Mouse (Mus musculus) megakaryocyte-erythroid progenitor cell, adult 5-6 weeks (primary cell): ENCODE results near the gene 4930412O13Rik. TPM values are rescaled to one million over a fixed set of nuclear protein-coding genes. Genes with fewer than 3 reads are reported as not detected.

Source experiments
- ATAC-seq: replicated peaks from 2 replicates; pipeline ENCODE4 v1.8.0; 2016; ENCODE audit warnings: mild to moderate bottlenecking, inconsistent platforms; ENCODE audit not compliant: severe bottlenecking, poor library complexity, low FRiP score, low TSS enrichment
- total RNA-seq, 2 experiments: library from RNA; stranded (forward) in 1 of 2; stranded (reverse) in 1 of 2; fragments of 200-1000, 215-1000 nt in 1 of 2; fragments of >200 nt in 1 of 2; fragmentation: Nextera tagmentation in 1 of 2; gene quantifications; 2 replicates each; pipeline ENCODE4 v1.2.3; 2014 to 2017

The 4930412O13Rik gene
- total RNA-seq, 2 experiments from 2014 or later, result not detected

DNA sequence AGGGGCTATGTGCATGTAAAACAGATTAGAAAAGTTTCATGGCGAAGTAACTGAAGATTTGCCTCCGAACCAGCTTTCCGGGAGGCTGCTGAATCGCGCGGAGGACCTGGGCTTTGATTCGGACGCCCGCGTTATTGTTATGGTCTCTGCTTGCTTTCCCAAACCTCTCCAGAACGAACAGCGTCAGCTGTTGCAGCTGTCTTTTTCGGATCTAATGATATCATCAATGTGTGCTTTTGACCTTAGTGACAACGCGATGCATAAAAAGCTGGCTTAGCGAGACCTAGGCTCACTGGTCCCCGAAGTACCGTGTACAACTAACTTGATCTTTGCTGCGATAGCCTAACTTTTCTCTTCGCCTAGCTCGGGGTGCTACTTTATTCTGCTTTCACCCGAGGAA lies 2.0 kb upstream of the 4930412O13Rik start:
- peak; percentile 36 for ATAC-seq

DNA sequence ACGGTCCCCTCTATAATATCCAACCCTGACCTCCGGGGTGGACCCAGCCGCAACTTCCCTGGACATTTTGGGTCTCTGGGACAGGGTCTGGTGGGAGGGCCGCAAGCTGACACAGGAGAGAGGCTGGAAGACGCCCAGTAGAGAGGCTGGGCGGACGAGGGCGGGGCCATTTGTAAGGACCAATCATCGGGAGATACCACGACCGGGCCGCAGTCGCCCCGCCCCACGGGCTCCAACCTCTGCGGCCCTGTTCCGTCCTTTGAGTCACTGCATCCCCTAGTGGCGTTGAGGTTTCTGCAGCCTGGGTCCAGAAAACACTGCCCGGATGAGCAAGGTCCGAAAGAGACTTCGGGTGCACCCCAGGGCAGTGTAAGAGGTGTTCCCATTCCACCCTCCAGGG lies 1.6 kb upstream of the 4930412O13Rik start:
- peak; percentile 91 for ATAC-seq

DNA sequence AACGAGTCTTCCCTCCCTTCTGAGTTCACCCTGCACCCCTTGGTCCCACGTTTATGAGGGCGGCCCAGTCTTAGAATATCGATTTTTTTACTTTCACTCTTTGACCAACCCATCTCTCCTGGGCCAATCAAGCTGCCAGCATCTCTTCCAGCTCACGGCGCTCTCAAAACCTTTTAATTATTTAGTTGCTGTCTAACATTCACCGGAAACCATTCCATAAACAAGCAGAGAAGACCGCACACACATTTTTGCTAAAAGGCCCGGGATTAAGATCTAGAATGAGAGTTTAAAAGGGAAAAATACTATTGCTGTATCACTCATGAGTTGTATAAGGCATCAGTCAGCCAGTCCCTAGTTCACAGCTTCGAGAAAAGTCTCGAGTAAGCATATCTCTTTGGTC lies 781 bp upstream of the 4930412O13Rik start:
- ATAC-seq, result no peak

DNA sequence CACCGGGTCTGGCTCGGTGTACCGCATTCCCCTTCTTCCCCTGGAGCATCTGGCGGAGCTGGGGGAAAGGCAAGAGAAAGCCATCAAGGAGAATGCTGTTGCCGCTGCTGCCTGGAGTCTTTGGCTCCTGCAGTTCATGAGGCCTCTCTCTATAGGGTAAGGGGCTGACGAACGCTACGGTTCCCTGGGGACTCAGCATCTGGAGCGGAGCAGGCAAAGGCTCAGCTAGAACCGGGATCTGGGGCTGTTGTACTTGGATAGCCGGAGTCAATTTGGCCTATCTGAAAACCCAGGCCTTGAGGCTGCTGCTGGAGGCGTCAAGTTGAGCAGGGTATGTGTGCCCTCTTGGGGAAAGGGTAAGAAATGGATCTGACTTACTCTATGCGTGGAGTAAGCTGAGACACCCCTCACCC lies 565 bp downstream of the 4930412O13Rik start:
- ATAC-seq, result no peak

DNA sequence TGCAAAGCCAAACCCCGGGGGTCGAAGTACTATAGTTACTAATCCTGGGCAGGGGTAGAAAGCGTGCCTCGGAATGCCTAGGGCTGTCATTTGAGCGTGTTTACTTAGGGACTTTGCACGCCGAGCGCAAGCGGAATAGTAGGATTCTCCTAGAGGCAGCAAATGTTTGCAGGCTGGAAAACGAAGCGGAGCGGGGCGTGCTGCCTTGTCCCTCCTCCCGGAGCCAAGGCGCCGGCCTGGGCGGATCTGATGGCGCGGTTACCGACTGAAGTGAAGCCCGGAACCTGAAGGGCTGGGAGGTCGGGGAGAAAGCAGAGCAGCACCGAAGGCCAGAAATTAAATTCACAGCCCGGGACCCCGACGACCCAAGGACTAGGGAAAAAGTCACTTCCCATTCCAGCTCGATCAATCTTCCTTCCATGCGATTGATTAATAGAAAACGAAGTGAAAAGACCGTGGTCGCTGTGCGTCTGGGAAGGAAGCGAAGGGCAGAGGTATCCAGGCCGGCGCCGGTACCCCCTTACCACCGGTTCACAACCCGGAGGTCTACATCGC lies 1.4 kb downstream of the 4930412O13Rik start:
- ATAC-seq, result no peak

DNA sequence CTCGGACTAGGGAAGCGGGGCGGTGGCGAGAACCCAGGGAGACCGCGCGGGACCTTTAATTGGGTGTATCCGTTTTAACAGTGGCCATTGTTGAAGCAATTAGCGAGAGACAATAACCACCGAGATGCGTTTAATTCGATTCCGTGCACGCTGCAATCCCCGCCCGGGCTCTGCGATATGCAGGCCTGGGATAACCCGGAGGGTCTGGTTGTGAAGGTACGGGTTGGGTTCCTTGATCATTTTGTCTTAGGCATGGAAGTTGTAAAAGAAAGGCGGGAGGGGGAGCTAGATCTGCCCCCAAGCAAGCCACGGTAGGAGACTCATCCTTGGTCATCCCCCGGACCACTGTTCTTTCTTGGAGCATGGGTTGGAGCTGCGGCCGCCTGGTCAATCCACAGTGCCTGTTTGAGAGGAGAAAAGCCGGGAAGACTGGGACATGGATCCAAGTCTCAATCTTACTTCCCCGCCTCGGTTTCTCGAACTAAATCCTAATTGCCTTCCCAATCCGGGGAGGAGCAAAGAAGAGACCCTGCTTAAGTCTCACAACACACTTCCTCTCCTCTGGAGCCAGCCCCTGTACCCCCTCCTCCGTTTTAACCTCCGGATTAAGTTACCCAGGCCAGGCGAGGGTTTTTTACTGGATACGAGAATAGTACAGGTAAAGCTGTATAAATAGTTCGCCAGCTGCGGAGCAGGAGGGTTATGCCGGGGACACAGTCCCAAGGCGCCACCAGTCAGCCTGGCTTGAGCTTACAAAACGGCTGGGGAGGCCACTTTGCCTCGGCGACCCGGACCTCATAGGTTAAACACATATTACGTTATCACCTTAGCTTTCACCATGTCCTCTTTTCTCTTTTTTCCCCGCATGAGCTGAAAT lies 2.1 kb downstream of the 4930412O13Rik start:
- no peak for ATAC-seq

DNA sequence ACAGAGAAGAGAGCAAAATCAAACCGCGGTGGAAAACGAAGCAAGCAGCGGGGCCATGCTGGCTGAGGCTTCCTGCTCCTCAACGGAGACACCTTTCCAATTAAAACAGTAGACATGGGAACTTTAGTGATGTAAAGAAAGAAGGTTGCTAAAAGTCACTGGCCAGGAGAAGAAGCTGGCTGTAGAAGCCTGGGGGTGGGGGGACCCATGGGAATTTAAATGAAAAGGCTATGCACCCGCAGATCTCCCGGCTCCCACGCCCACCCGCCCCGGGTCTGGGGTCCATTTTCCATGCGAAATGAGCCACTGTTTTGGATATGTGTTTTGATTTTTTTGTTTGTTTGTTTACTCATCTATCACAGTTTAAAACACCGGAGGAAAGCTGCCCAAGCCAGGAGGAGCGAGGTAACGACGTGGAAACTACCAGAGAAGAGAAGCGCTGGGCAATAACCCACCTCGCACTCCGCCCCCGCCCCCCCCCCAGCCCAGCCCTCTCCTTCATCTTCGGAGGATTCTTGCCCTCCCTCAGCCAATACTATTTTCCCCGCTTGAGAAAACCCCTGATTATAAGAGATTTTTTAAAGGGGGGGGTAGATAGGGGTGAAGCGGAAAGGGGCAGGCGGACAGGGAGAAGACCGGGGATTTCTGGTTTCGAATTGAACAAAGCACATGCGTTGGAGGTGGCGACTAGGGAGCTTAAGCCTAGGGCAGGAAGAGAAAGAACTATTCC lies 2.9 kb downstream of the 4930412O13Rik start:
- ATAC-seq, result no peak

DNA sequence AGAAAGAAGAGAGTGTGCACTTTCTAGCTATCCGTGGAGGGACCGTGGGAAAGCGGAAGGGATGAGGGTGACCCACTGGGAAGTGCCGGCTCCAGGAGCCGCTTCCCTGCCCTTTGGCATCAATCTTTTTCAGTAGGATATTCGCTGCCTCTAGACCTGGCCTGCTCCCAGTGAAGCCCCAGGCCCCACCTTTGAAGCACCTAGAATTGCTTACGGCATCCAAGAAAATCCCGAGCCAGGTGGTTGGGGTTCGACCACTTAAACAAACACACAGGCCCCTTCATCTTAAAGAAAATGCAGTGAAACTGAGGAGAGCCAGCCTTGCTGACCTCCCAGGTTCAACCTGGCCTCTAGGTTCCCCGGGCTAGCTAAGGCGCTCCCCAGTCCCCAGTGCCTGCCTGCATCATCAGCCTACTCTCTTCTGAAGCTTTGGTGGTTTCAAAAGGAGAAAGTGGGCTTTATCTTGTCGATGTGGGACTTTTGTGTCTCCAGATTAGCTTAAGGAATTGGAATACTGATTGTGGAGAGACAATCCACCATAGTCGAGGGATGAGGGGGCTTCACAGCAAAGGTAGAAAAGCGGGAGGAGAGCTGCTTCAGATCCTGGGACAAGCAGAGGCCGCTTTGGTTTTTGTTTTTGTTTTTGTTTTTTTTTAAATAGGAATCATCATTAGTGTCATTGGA lies 3.6 kb downstream of the 4930412O13Rik start:
- ATAC-seq, result no peak

DNA sequence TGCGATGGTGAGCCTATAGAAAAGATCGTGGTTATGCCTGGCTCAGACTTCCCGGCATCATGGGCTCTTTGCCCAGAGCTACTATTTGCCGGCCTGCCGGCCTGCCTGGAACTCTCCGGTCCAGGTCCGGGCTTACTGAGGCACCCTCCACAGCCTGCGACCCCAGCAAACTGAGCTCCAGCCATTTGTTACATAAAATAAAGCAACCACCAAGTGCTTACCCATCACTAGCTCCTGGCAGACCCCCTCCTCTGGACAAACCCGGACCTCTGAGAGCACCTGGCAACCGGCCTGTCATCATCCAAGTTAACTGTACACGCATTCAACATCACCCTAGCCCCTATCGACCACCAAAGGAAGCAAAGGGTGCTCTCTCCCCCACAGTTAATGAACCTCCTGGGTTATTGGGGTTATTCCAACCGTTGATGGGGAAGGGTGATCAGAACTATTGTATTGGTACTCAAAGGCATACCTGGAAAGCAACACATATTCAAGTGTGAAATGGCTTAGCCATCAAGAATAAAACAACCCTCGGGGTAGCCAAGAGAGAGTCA lies 4.2 kb downstream of the 4930412O13Rik start:
- no peak for ATAC-seq

DNA sequence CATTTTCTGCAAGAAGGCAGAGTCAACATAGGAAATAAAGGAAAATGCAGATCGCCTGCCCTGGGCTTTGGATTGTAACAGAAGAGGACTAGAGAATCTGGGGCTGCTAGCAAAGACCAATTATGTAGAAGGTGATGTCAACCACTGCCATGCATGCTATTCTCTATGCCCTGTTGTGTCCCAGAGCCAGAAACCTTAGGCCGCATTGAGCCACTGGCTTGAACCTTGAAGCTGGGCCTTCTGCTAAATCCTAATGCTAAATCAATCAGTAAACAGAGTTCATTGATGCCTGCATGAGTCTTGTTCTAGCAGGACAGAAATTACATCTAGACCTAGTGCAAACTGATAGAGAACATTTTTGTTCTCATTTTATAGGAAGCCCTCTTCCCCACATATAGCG lies 5.0 kb downstream of the 4930412O13Rik start:
- ATAC-seq, result no peak

DNA sequence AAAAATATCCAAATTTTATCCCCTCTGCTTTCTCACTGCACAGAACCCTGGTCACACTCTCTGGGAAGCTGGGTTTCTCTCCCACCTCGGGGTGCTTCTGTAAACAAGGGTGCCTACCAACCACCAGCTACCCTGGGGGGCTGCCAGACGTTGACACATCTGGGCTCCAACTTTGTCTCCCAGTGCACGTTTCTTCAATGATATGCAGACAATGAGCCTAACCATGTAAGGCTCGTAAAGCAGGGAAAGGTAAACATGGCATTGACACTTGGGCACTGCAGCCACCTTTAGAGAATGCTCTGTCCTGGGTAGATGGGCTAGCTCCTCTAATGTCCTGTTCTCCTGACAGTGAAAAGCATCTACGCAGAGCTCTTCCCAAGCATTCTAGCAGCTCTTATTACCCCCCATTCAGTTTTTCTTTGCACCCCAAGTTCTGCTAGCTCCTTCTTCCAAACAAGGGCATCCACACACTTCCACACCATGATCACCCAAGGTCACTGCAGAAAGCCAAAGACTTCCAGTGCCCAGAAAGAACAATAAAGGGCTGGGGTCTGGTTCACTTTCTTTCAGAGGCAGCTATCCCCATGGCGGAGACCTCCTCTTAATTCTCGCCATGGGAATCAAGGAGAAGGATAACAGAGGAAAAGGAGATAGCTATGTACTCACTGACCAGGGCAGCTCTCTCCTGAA lies 6.0 kb downstream of the 4930412O13Rik start:
- no peak for ATAC-seq

DNA sequence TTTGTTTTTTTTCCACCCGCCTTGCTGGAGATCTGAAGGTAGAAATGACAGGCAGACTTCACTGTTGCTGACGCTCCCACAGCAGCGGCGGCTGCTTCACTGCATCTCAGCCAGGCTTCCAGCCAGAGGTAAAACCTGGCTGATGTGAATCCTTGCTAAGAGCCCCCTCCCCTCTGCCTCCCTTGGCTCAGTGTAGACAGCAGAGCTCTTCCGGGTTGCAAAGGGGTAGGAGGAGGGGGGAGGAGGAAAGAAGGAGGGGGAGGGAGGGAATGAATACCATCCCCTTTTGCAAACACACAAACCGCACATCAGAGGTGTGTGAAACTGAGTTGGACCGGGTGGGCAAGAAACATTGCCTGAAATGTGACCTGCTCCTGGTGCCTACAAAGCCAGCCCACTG lies 6.6 kb downstream of the 4930412O13Rik start:
- ATAC-seq, result no peak

DNA sequence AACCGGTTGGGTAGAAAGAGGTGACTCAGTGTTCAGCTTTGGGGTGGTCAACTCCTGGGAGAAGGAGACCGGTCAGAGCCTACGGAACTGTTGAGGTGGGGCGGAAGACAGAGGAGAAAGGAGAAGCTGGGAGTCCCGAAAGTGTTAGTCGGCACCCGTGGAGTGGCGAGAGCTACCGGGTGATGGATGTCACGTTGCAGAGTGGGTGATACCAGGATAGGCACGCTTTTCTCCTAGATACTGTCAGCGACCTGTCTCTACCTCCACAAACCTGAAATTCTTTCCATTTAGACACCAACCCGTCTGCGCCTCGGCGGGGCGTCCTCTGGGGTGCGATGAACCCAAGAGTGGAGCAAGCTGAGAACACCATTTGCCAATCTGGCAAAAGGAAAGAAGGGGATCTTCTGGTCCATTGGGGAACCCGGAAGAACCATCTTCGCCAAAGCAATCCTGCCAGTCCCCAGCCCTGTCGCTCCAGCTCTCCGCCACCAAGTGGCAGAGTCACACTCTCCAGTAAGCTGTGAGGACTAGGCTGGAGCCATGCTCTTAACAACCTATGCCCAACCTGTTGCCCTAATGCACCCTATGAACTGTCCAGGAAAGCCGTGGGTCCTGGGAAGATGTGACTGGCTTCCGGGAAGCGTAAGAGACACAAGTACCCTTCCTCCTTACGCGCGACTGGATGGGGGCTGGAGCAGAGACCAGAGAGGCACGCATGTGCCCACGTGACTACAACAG lies 8.0 kb downstream of the 4930412O13Rik start, which contains the start of gene 9230102O04Rik:
9230102O04Rik (minus strand) TSS at position 628 of the 738 bp plus-strand sequence.
- ATAC-seq, result peak; percentile 87

DNA sequence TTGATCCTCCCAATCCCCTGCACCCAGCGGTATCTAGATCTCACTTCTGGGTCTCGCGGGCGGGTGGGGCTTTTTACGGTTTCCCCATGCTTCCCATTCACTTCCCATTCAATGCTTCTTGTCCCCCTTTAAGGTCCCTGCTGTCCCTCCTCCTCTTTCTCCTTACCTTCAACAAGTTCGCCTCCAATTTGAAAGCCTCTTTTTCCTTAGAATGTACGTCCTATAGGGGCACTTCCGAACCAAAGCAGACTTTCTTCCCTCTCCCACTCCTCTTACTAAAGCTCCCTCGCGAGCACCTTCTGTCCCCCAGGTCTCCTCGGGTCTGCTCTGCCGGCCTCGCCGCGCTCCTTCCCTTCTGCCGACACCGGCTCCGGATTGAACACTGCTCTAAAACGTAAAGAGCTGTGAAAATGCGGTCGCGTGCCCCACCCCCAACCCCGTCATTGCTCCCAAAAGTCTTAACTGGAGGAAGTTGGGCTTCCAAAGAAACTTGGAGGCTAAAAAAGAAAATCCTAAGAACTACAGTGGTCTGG lies 8.7 kb downstream of the 4930412O13Rik start, which contains the start of gene Gata3:
Gata3 (minus strand) TSS at position 384 of the 533 bp plus-strand sequence.
- ATAC-seq, result no peak

DNA sequence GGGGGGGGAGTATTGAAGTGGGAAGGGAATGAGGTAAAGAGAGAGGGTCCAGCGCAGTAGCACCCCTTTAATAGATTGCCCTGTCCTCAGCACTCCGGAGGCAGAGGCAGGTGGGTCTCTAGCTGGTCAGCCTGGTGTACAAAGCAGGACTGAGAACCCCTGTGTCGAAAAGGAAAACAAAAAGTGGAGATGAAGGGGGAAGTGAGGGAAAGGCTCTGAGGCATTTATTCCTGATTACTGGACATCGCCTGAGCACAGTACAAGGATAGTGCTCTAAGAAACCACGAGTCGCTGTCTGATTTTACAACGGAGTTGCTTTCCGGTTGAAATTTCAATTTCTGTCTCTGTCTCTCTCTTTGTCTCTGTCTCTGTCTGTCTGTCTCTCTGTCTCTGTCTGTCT lies 9.2 kb downstream of the 4930412O13Rik start:
- ATAC-seq, result no peak

DNA sequence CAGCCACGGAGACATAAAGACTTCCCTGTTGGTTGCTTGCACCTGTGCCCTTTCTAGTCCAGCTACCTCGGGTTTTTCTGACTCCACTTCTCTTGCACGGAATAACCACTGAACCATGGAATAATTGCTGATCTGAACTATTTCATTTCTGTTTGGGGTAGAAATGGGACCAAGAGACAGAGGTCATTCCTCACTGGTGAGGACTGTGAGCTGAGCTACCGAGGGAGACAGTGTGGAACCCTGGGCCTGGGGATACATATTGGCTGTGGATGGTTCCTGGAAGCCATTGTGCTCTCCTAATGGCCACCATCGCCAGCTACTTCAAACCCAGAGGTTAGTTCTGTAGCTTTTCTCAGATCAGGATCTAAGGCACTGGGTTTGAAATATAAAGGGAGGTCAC lies 9.9 kb downstream of the 4930412O13Rik start:
- no peak for ATAC-seq

DNA sequence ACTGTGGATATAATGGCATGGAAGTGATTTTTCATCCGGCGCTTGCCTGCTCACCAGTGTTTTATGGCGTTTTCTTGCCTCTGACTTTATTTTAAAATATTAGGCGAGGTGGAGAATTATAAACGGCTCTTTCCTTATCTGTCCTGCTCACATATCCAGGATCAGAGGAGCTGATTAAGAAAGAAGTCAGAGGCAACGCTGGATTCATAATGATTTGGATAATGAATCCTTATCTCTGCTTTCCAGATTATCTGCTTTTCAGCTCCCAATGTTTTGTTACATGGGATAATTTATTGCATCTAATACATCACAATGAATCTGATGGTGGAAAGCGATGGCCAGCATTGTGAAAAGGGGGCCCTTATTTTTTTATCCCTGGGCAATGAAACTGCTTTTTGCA lies 11.5 kb downstream of the 4930412O13Rik start:
- ATAC-seq, result no peak
